Mouse (Mus musculus) heart, adult 2 months (tissue): ENCODE results near the gene Pole. TPM values are rescaled to one million over a fixed set of nuclear protein-coding genes. Genes with fewer than 3 reads are reported as not detected.

Experiments
- DNase-seq, 2 experiments: peaks; one replicate each; pipeline ENCODE4 v3.0.0; 2021
- H3K27ac ChIP-seq: fragments of 200-600 bp; 2 replicates; pipeline ENCODE4 v1.8.1; 2022
- H3K27me3 ChIP-seq: fragments of 200-500 bp; 2 replicates; pipeline ENCODE4 v1.6.1; 2012; ENCODE audit warnings: mild to moderate bottlenecking, low read length, inconsistent platforms, mixed read lengths; ENCODE audit not compliant: control insufficient read depth, insufficient read depth
- H3K36me3 ChIP-seq: fragments of 200-500 bp; 2 replicates; pipeline ENCODE4 v1.6.1; 2012; ENCODE audit warnings: low read length, inconsistent platforms; ENCODE audit not compliant: control insufficient read depth, insufficient read depth
- H3K4me1 ChIP-seq: fragments of 200-500 bp; 2 replicates; pipeline ENCODE4 v1.6.1; 2011; ENCODE audit warnings: low read length; ENCODE audit not compliant: control insufficient read depth, insufficient read depth
- H3K4me3 ChIP-seq: fragments of 200-600 bp; 2 replicates; pipeline ENCODE4 v1.8.1; 2022
- H3K79me2 ChIP-seq: fragments of 200-500 bp; replicated peaks from 2 replicates; pipeline ENCODE4 v1.6.1; 2012; ENCODE audit warnings: mild to moderate bottlenecking, inconsistent platforms, low read length, moderate library complexity, mixed read lengths; ENCODE audit not compliant: control insufficient read depth, insufficient read depth
- H3K9ac ChIP-seq: fragments of 200-500 bp; 2 replicates; pipeline ENCODE4 v1.6.1; 2012; ENCODE audit warnings: low read depth, mild to moderate bottlenecking, control low read depth, inconsistent platforms, low read length, mixed read lengths
- CTCF ChIP-seq: fragments of 200-600 bp; IDR thresholded peaks from 2 replicates; pipeline ENCODE4 v1.8.1; 2022; ENCODE audit warnings: antibody characterized with exemption, mild to moderate bottlenecking, moderate library complexity
- EP300 ChIP-seq: fragments of 200-500 bp; IDR thresholded peaks from 2 replicates; pipeline ENCODE4 v1.6.1; 2011; ENCODE audit warnings: low read depth, low read length, control low read depth; ENCODE audit not compliant: insufficient read depth
- POLR2A ChIP-seq: fragments of 200-500 bp; IDR thresholded peaks from 2 replicates; pipeline ENCODE4 v1.6.1; 2011; ENCODE audit warnings: mild to moderate bottlenecking, low read depth, low read length, control low read depth; ENCODE audit not compliant: insufficient read depth
- WGBS: fragments of 180-500 bp; shearing (Covaris S2); methylation state at CpG from one replicate; pipeline ENCODE4 v1.1.7; 2018; 5-methylcytosine and 5-hydroxymethylcytosine counted together
- intact Hi-C: fragments of 180-260 bp; cut with DNase I; formaldehyde crosslinking; loops from one replicate; pipeline ENCODE4 v1.15.1; 2025
- polyA plus RNA-seq: library from polyadenylated mRNA; depleted of rRNA; stranded (reverse); fragments of >200 nt; gene quantifications from 2 replicates; pipeline ENCODE4 v1.2.3, GENCODE M21; 2012
- total RNA-seq, 2 experiments: library from RNA; stranded (reverse); gene quantifications; 2 replicates each; pipeline ENCODE4 v1.2.3; 2021

The Pole gene
- total and polyA plus RNA-seq, 3 experiments, result 1.2 to 2.8 (median 1.7) TPM

DNA sequence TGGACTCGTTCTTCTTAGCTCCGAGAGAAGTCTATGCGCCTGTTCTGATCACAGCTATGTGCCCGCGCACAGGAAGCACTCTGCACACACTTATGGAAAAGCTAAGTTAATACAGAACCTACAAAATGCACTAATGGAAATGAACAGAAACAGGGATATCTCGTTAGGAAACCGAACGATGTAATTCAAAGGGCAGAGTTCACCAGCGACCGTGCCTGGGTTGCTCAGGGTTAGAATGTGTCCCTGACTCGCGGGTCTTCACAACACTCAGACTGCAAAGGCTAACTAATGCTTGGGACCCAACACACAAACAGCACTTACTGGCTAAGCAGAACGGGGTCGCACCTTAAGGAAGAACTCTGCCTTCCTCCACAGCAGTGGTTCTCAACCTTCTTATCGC is 950 bp upstream of the Pole start:
- DNase-seq, result peak; percentile 9 to 26
- intact Hi-C loops, result no loop called here
- 2% methylated on average over 15 of the region's 15 CpGs for WGBS

DNA sequence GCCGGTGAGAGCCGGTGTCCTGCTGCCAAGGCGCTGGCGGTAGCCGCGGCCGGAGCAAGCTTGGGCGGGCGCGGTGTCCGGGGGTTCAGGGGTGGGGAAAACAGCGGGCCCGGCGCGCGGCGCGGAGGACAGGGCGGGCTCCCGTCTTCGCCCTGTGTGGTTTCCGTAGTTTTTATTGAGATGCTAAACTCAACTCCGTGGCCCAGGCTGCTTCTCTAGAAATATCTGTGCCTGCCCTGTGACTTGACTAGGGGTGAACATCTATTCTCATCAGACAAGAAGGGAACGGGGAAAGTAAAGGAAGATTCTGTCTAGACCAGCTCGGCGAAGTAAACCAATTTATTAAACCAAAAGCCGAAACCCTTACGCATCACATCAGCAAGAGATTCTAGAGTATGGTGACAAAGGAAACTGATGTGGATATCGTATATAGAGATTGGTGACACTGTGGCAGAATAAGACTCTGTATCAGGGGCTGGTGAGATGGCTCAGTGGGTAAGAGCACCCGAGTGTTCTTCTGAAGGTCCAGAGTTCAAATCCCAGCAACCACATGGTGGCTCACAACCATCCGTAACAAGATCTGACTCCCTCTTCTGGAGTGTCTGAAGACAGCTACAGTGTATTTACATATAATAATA is 459 bp downstream of the Pole start:
- Histone ChIP-seq H3K79me2 (no peaks in the 10 kb centered on the region), H3K36me3 (no peaks in the 10 kb centered on the region), H3K4me1 (peaks cover 2% of the 10 kb centered on the region; the same call in 1 of the 2 replicates), H3K27ac (peak overlapping the region; percentile 23; the same call in 1 of the 2 replicates), H3K4me3 (peak overlapping the region; percentile 72), H3K27me3 (no peaks in the 10 kb centered on the region), H3K9ac (peak overlapping the region; percentile 73)
- WGBS, result 2% methylated on average over 31 of the region's 31 CpGs
- no peak for DNase-seq
- intact Hi-C loops, result loop anchor here (1.0 kb wide), 1 partner anchor 16 kb away; no protein-coding TSS in a partner anchor
- TF ChIP-seq CTCF (no peak), EP300 (no peak), POLR2A (no peak)

More for the DNA sequence above, 950 bp upstream of the Pole start:
- Histone ChIP-seq H3K27me3 (no peaks in the 10 kb centered on the region), H3K4me1 (peaks cover 2% of the 10 kb centered on the region; the same call in 1 of the 2 replicates), H3K4me3 (peak overlapping the region; percentile 72), H3K27ac (peak overlapping the region; percentile 82), H3K36me3 (no peaks in the 10 kb centered on the region), H3K9ac (peak overlapping the region; percentile 68), H3K79me2 (no peaks in the 10 kb centered on the region)
- TF ChIP-seq POLR2A (no peak), CTCF (no peak), EP300 (no peak)

DNA sequence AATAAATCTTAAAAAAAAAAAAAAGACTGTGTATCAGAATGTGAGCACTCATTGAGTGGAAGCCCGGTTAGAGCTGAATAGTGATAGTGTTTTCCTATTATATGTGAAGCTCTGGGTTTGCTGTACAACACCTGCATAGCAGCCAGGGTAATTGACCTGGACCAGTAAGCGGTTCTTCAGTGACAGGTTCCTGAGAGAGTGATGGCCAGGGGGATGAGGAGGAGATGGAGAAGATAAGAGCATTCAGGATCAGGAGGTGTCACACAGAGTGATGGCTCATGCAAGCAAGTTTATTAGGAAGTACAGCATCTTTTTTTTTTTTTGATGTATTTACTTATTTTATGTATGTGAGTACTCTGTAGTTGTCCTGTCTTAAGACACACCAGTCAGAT is 974 bp downstream of the Pole start:
- H3K9ac ChIP-seq, result no peak overlapping the region
- intact Hi-C loops, result no loop called here
- WGBS, result 62% methylated on average over 2 of the region's 2 CpGs

DNA sequence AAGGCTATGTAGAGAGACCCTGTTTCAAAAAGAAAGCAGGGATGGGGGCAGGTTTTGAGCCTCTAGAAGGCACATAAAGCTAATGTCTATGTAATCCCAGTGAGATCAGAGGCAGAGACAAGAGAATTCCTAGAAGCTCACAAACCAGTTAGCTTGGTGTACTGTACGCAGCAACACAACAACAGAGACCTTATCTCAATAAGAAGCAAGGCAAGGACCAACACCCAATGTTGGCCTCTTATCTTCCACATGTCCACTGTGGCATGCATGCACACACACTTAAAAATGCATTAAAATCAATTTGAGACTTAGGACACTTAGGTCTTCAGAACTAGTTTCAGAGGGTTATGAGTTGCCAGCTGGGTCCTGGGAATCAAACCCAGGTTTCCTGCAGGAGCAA is 5.5 kb downstream of the Pole start:
- intact Hi-C loops, result no loop called here
- Histone ChIP-seq H3K36me3 (no peaks in the 10 kb centered on the region), H3K9ac (no peak overlapping the region), H3K27ac (no peak overlapping the region), H3K4me3 (no peak overlapping the region), H3K4me1 (no peaks in the 10 kb centered on the region), H3K27me3 (no peaks in the 10 kb centered on the region), H3K79me2 (no peaks in the 10 kb centered on the region)
- DNase-seq, result no peak
- WGBS, result 96% methylated on average over 1 of the region's 1 CpGs
- TF ChIP-seq CTCF, result no peak
- TF ChIP-seq POLR2A, result no peak
- no peak for TF ChIP-seq EP300

More for the DNA sequence above, 974 bp downstream of the Pole start:
- Histone ChIP-seq H3K79me2 (no peaks in the 10 kb centered on the region), H3K36me3 (no peaks in the 10 kb centered on the region), H3K27ac (no peak overlapping the region), H3K4me3 (no peak overlapping the region), H3K4me1 (peaks cover 2% of the 10 kb centered on the region; the same call in 1 of the 2 replicates), H3K27me3 (no peaks in the 10 kb centered on the region)
- DNase-seq, result no peak
- no peak for TF ChIP-seq CTCF
- no peak for TF ChIP-seq POLR2A
- TF ChIP-seq EP300, result no peak

DNA sequence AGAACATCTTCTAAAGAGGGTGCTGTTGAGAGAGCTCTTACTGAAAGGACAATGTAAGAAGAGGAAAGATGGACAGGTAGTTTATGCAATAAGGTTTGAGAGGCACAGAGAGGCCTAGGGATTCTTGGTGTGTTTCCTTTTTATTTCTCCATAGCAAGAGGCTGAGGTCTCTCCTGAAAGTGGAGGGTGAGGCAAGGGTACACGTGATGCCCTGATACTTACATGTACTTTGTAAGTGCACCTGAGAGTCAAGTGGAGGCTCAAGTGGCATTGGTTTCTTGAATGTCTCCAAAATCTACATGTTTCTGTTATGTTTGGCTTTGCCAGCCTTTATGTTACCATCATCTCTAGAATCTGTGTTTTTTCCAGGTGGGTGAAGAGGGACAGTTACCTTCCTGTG is 10.5 kb downstream of the Pole start:
- no peaks in the 10 kb centered on the region for H3K27me3 ChIP-seq
- H3K9ac ChIP-seq, result no peak overlapping the region
- intact Hi-C loops, result no loop called here
- H3K4me1 ChIP-seq, result no peaks in the 10 kb centered on the region
- H3K36me3 ChIP-seq, result no peaks in the 10 kb centered on the region
- H3K79me2 ChIP-seq, result no peaks in the 10 kb centered on the region
- WGBS, result 96% methylated on average over 1 of the region's 1 CpGs
- TF ChIP-seq EP300 (no peak), CTCF (no peak), POLR2A (no peak)
- DNase-seq, result no peak
- H3K4me3 ChIP-seq, result no peak overlapping the region
- no peak overlapping the region for H3K27ac ChIP-seq

DNA sequence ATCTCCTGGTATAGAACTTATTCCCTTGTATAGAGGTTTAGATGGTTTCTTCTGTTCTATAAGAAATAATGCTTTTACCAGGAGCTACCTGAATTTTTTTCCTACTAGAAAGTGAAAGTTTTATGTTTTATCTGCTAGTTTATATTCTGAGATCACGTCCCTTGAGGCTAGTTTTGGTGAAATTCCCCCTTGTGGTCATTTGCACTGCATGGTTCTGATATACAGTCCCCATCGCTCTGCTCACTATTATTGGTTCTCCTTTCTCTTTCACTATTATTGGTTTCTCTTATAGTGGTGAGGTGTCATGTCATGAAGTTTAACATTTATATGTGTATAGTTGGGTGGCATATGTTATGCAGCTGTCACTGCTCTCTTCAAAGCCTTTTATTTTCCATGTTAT is 14.5 kb downstream of the Pole start:
- DNase-seq, result no peak
- Histone ChIP-seq H3K27me3 (no peaks in the 10 kb centered on the region), H3K79me2 (no peaks in the 10 kb centered on the region), H3K36me3 (no peaks in the 10 kb centered on the region), H3K9ac (no peak overlapping the region), H3K27ac (no peak overlapping the region), H3K4me1 (no peaks in the 10 kb centered on the region), H3K4me3 (no peak overlapping the region)
- TF ChIP-seq CTCF (no peak), POLR2A (no peak), EP300 (no peak)
- WGBS, result 92% methylated on average over 2 of the region's 2 CpGs
- intact Hi-C loops, result no loop called here

DNA sequence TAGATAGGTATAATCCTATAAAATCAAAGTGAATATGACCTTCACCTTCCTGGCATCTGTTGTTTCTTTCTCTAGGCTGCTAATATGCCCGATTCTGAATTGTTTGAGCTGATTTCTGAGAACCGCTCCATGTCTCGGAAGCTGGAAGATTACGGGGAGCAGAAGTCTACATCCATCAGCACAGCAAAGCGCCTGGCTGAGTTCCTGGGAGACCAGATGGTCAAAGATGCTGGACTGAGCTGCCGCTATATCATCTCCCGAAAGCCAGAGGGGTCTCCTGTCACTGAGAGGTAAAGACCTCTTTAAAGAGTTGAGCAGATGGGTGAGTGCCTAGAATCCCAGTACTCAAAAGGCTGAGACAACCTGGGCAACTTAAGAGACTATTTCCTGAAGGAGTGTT is 22.8 kb downstream of the Pole start:
- no peaks in the 10 kb centered on the region for H3K4me1 ChIP-seq
- no peak overlapping the region for H3K27ac ChIP-seq
- no peaks in the 10 kb centered on the region for H3K27me3 ChIP-seq
- TF ChIP-seq CTCF, result no peak
- no peak for TF ChIP-seq EP300
- no peak for TF ChIP-seq POLR2A
- H3K9ac ChIP-seq, result no peak overlapping the region
- H3K4me3 ChIP-seq, result no peak overlapping the region
- H3K36me3 ChIP-seq, result no peaks in the 10 kb centered on the region
- no peak for DNase-seq
- intact Hi-C loops, result no loop called here
- no peaks in the 10 kb centered on the region for H3K79me2 ChIP-seq
- 91% methylated on average over 7 of the region's 7 CpGs for WGBS
